Mouse (Mus musculus): ENCODE data around the gene Tex19.1. TPM values are rescaled to one million over a fixed set of nuclear protein-coding genes. Genes with fewer than 3 reads are reported as not detected.

Tex19.1 gene
- not detected for polyA plus RNA-seq (2017; shearing (Covaris generic))

GRCm38 (mm10) chr11:121145865-121146264 is at the start of gene Tex19.1:
TSS of gene Tex19.1 (plus strand) at chr11:121146143.

GRCm38 (mm10) chr11:121118577-121118976 is 27.4 kb upstream of the Tex19.1 start, which contains the start of gene Tex19.2:
TSS of gene Tex19.2 (minus strand) at chr11:121118677.

GRCm38 (mm10) chr11:121159971-121160370 is 14.0 kb downstream of the Tex19.1 start, which contains the start of gene Uts2r:
TSS of gene Uts2r (plus strand) at chr11:121160271.

Other genes with a start within 250 kb of the Tex19.1 start
- 0.21 TPM for gene Ccdc57, start 213.3 kb upstream of the Tex19.1 start, polyA plus RNA-seq (2017; shearing (Covaris generic))
- gene Slc16a3, start 197.7 kb upstream of the Tex19.1 start, polyA plus RNA-seq (2017; shearing (Covaris generic)) = 13.9 TPM
- 103 TPM for gene Csnk1d, start 154.8 kb upstream of the Tex19.1 start, polyA plus RNA-seq (2017; shearing (Covaris generic))
- gene Cd7, start 106.7 kb upstream of the Tex19.1 start, polyA plus RNA-seq (2017; shearing (Covaris generic)) = 73.1 TPM
- not detected for gene Sectm1b, start 82.6 kb upstream of the Tex19.1 start, polyA plus RNA-seq (2017; shearing (Covaris generic))
- not detected for gene Sectm1a, start 64.9 kb upstream of the Tex19.1 start, polyA plus RNA-seq (2017; shearing (Covaris generic))
- not detected for gene Tex19.2, start 27.5 kb upstream of the Tex19.1 start, polyA plus RNA-seq (2017; shearing (Covaris generic))
- gene Uts2r, start 14.1 kb downstream of the Tex19.1 start, polyA plus RNA-seq (2017; shearing (Covaris generic)) = not detected
- gene Hexdc, start 58.3 kb downstream of the Tex19.1 start, polyA plus RNA-seq (2017; shearing (Covaris generic)) = 2.6 TPM
- 9.8 TPM for gene Ogfod3, start 58.6 kb downstream of the Tex19.1 start, polyA plus RNA-seq (2017; shearing (Covaris generic))
- gene Cybc1, start 83.2 kb downstream of the Tex19.1 start, polyA plus RNA-seq (2017; shearing (Covaris generic)) = 132 TPM
- 40.3 TPM for gene Narf, start 91.1 kb downstream of the Tex19.1 start, polyA plus RNA-seq (2017; shearing (Covaris generic))
- gene Foxk2, start 113.8 kb downstream of the Tex19.1 start, polyA plus RNA-seq (2017; shearing (Covaris generic)) = 2.3 TPM
- 55.0 TPM for gene Wdr45b, start 208.3 kb downstream of the Tex19.1 start, polyA plus RNA-seq (2017; shearing (Covaris generic))
- not detected for gene Rab40b, start 242.1 kb downstream of the Tex19.1 start, polyA plus RNA-seq (2017; shearing (Covaris generic))